ENCODE assay signal across 8 mouse cellular contexts in genomic region chr3:144569401-144569971, GRCm38 (mm10). TPM values are rescaled to one million over a fixed set of nuclear protein-coding genes. Genes with fewer than 3 reads are reported as not detected.
A peak's percentile ranks its signal among the peaks of the same experiment; 100 is the strongest.
DNase-seq lines count a peak whose midpoint lies in the region; ATAC-seq lines count a peak whose summit lies in the region.

No protein-coding gene starts in this region.

- H3K4me3 ChIP-seq in forebrain, embryonic 16.5 days (replicated peaks; ENCODE audit: low read length) = peak overlapping the region; percentile 73
- H3K4me3 ChIP-seq in liver, embryonic 12.5 days = peak overlapping the region; percentile 88
- H3K4me3 ChIP-seq in midbrain, embryonic 16.5 days (ENCODE audit: low read depth, low read length) = peak overlapping the region; percentile 92

- H3K4me2 ChIP-seq in forebrain, embryonic 16.5 days (ENCODE audit: low read length) = peak overlapping the region; percentile 68
- peak overlapping the region; percentile 100 for H3K4me2 ChIP-seq in liver, embryonic 12.5 days
- H3K4me2 ChIP-seq in midbrain, embryonic 16.5 days (ENCODE audit: low read length) = peak overlapping the region; percentile 97

- peaks cover 20% of the 10 kb centered on the region for H3K4me1 ChIP-seq in forebrain, embryonic 16.5 days (replicated peaks; ENCODE audit: control insufficient read depth, insufficient read depth, low read length)
- H3K4me1 ChIP-seq in liver, embryonic 12.5 days = peaks cover 49% of the 10 kb centered on the region
- H3K4me1 ChIP-seq in midbrain, embryonic 16.5 days (ENCODE audit: control insufficient read depth, insufficient read depth, low read length) = peaks cover 41% of the 10 kb centered on the region

- no peaks in the 10 kb centered on the region for H3K9me3 ChIP-seq in forebrain, embryonic 16.5 days (ENCODE audit: control insufficient read depth, low read length)
- H3K9me3 ChIP-seq in liver, embryonic 12.5 days (replicated peaks) = no peaks in the 10 kb centered on the region
- H3K9me3 ChIP-seq in midbrain, embryonic 16.5 days (replicated peaks; ENCODE audit: control insufficient read depth, low read length, poor library complexity, severe bottlenecking) = no peaks in the 10 kb centered on the region

- no peaks in the 10 kb centered on the region for H3K36me3 ChIP-seq in forebrain, embryonic 16.5 days (ENCODE audit: control insufficient read depth, insufficient read depth)
- peaks cover 26% of the 10 kb centered on the region for H3K36me3 ChIP-seq in liver, embryonic 12.5 days
- no peaks in the 10 kb centered on the region for H3K36me3 ChIP-seq in midbrain, embryonic 16.5 days (ENCODE audit: control insufficient read depth, insufficient read depth, low read length)

- peak overlapping the region; percentile 86 for H3K9ac ChIP-seq in forebrain, embryonic 16.5 days (replicated peaks; ENCODE audit: low read depth, low read length)
- peak overlapping the region; percentile 95 for H3K9ac ChIP-seq in liver, embryonic 12.5 days
- H3K9ac ChIP-seq in midbrain, embryonic 16.5 days (ENCODE audit: low read depth, low read length) = peak overlapping the region; percentile 88

- under 1% methylated on average over 46 of the region's 47 CpGs for WGBS in forebrain, embryonic 16.5 days
- under 1% methylated on average over 47 of the region's 47 CpGs for WGBS in liver, embryonic 12.5 days (ENCODE audit: insufficient replicate concordance)
- WGBS in midbrain, embryonic 16.5 days = under 1% methylated on average over 45 of the region's 47 CpGs

- peak; percentile 18 for ATAC-seq in forebrain, embryonic 16.5 days
- peak; percentile 4 for ATAC-seq in inflammation-experienced regulatory T-cells, adult 6 months
- peak; percentile 6 for ATAC-seq in liver, embryonic 12.5 days
- ATAC-seq in midbrain, embryonic 16.5 days = peak; percentile 47
- no peak for ATAC-seq in activated CD4-positive, CD25-positive, alpha-beta regulatory T cell, adult 4 months

- H3K27ac ChIP-seq in forebrain, embryonic 16.5 days (ENCODE audit: low read length) = peak overlapping the region; percentile 92
- peak overlapping the region; percentile 85 for H3K27ac ChIP-seq in liver, embryonic 12.5 days
- peak overlapping the region; percentile 94 for H3K27ac ChIP-seq in midbrain, embryonic 16.5 days (ENCODE audit: low read length)

- no peaks in the 10 kb centered on the region for H3K27me3 ChIP-seq in forebrain, embryonic 16.5 days (replicated peaks; ENCODE audit: control insufficient read depth, insufficient read depth, low read length)
- H3K27me3 ChIP-seq in liver, embryonic 12.5 days (replicated peaks) = no peaks in the 10 kb centered on the region
- H3K27me3 ChIP-seq in midbrain, embryonic 16.5 days (ENCODE audit: control insufficient read depth, insufficient read depth, low read depth, low read length) = no peaks in the 10 kb centered on the region

- DNase-seq in spleen, adult 12 weeks (ENCODE audit: low spot score) = peak; percentile 38
- no peak for DNase-seq in spleen, adult 18-20 months
- peak; percentile 58 for DNase-seq in adrenal gland, postnatal 10 days

RNA-seq across cellular contexts. Expression of gene Hs2st1, which starts 0.5 kb away (rescaled TPM):
- total RNA-seq in adrenal gland, postnatal 10 days (2021) = 10 to 100 TPM; 19.2 to 19.5 TPM
- 16.3 and 17.7 TPM in 2 replicates for polyA plus RNA-seq in forebrain, embryonic 16.5 days (2015; fragmentation: Nextera tagmentation; extraction: Ambion mirVana)
- 1 to 10 TPM; 1.8 to 3.7 (median 3.5) TPM for polyA plus RNA-seq in inflammation-experienced regulatory T-cells, adult 6 months (2017; shearing (Covaris generic))
- polyA plus RNA-seq in liver, embryonic 12.5 days (2016; fragmentation: Nextera tagmentation; extraction: Ambion mirVana) = 6.0 and 6.3 TPM in 2 replicates
- 13.9 and 14.5 TPM in 2 replicates for polyA plus RNA-seq in midbrain, embryonic 16.5 days (2015; fragmentation: Nextera tagmentation; extraction: Ambion mirVana)
- polyA plus RNA-seq in activated CD4-positive, CD25-positive, alpha-beta regulatory T cell, adult 4 months (2017; shearing (Covaris generic)) = 1 to 10 TPM; 1.9 to 3.3 TPM

RNA-seq across cellular contexts. Expression of gene Selenof, which starts 0.6 kb away (rescaled TPM):
- 100 to 1,000 TPM; 283 to 295 TPM for total RNA-seq in adrenal gland, postnatal 10 days (2021)
- polyA plus RNA-seq in forebrain, embryonic 16.5 days (2015; fragmentation: Nextera tagmentation; extraction: Ambion mirVana) = 538 and 568 TPM in 2 replicates
- 100 to 1,000 TPM; 310 to 362 (median 335) TPM for polyA plus RNA-seq in inflammation-experienced regulatory T-cells, adult 6 months (2017; shearing (Covaris generic))
- 307 and 317 TPM in 2 replicates for polyA plus RNA-seq in liver, embryonic 12.5 days (2016; fragmentation: Nextera tagmentation; extraction: Ambion mirVana)
- 525 and 552 TPM in 2 replicates for polyA plus RNA-seq in midbrain, embryonic 16.5 days (2015; fragmentation: Nextera tagmentation; extraction: Ambion mirVana)
- polyA plus RNA-seq in activated CD4-positive, CD25-positive, alpha-beta regulatory T cell, adult 4 months (2017; shearing (Covaris generic)) = 100 to 1,000 TPM; 302 to 362 TPM

Comparison
In these comparisons a context has a peak if more than half of its experiments do, and no peak if none do; other contexts are left out.
1. DNase-seq: peak in spleen, adult 12 weeks (single experiment) and adrenal gland, postnatal 10 days (single experiment); none in spleen, adult 18-20 months (0 of 2).
2. Peak in every context shown above with its lines, with median percentiles within 50 percentile points of each other: H3K27ac ChIP-seq, H3K4me2 ChIP-seq, H3K4me3 ChIP-seq and H3K9ac ChIP-seq.